Mouse (Mus musculus): ENCODE data around the gene Kcnc4.

Kcnc4 gene

GRCm38 (mm10) chr3:107454280-107454679, 5.1 kb downstream of the Kcnc4 start:
- DNase-seq, result no peak

- no peak for DNase-seq
Observed at GRCm38 (mm10) chr3:107446822-107447221, 12.5 kb downstream of the Kcnc4 start.

- no peak for DNase-seq
Observed at GRCm38 (mm10) chr3:107443866-107444265, 15.5 kb downstream of the Kcnc4 start.

- DNase-seq, result no peak
Observed at GRCm38 (mm10) chr3:107442191-107442590, 17.2 kb downstream of the Kcnc4 start.

GRCm38 (mm10) chr3:107441306-107441705, 18.0 kb downstream of the Kcnc4 start:
- DNase-seq, result no peak

GRCm38 (mm10) chr3:107439280-107439679, 20.1 kb downstream of the Kcnc4 start:
- no peak for DNase-seq

- DNase-seq, result no peak
Observed at GRCm38 (mm10) chr3:107437666-107438065, 21.7 kb downstream of the Kcnc4 start.

GRCm38 (mm10) chr3:107436434-107436833, 22.9 kb downstream of the Kcnc4 start:
- DNase-seq, result no peak

GRCm38 (mm10) chr3:107433614-107434013, 25.7 kb downstream of the Kcnc4 start:
- no peak for DNase-seq

- no peak for DNase-seq
Observed at GRCm38 (mm10) chr3:107431268-107431667, 28.1 kb downstream of the Kcnc4 start.

- DNase-seq, result no peak
Observed at GRCm38 (mm10) chr3:107424258-107425041, 34.9 kb downstream of the Kcnc4 start.

GRCm38 (mm10) chr3:107420156-107420555, 39.2 kb downstream of the Kcnc4 start:
- DNase-seq, result no peak

GRCm38 (mm10) chr3:107417287-107417644, 42.1 kb downstream of the Kcnc4 start:
- no peak for DNase-seq

- peak in 1 of 2 experiments; percentile 29 for DNase-seq
Observed at GRCm38 (mm10) chr3:107416541-107417286, 42.6 kb downstream of the Kcnc4 start.

GRCm38 (mm10) chr3:107413093-107413492, 46.3 kb downstream of the Kcnc4 start:
- DNase-seq, result no peak

- DNase-seq, result no peak
Observed at GRCm38 (mm10) chr3:107412509-107412908, 46.8 kb downstream of the Kcnc4 start.

GRCm38 (mm10) chr3:107411669-107412068, 47.7 kb downstream of the Kcnc4 start:
- no peak for DNase-seq

GRCm38 (mm10) chr3:107401401-107401800, 58.0 kb downstream of the Kcnc4 start:
- DNase-seq, result no peak

GRCm38 (mm10) chr3:107399991-107400640, 59.2 kb downstream of the Kcnc4 start:
- DNase-seq, result no peak

GRCm38 (mm10) chr3:107391198-107391597, 68.2 kb downstream of the Kcnc4 start:
- DNase-seq, result no peak
